ENCODE assay signal across 7 mouse cellular contexts in genomic region chr3:94953764-94954616, GRCm38 (mm10). TPM values are rescaled to one million over a fixed set of nuclear protein-coding genes. Genes with fewer than 3 reads are reported as not detected.
DNase-seq lines count a peak whose midpoint lies in the region; ATAC-seq lines count a peak whose summit lies in the region.

TSS of gene Rfx5 (plus strand) at chr3:94954075.

- peak within 1 kb of the TSS; percentile 68 for H3K9ac ChIP-seq in embryonic facial prominence, embryonic 11.5 days (replicated peaks; ENCODE audit: low read length)
- H3K9ac ChIP-seq in midbrain, embryonic 13.5 days (replicated peaks): peak within 1 kb of the TSS; percentile 83

- no peaks in the 10 kb centered on the region for H3K27me3 ChIP-seq in embryonic facial prominence, embryonic 11.5 days (ENCODE audit: control insufficient read depth, insufficient read depth, low read length)
- no peaks in the 10 kb centered on the region for H3K27me3 ChIP-seq in limb, embryonic 10.5 days (ENCODE audit: low read depth, poor library complexity, severe bottlenecking)
- no peaks in the 10 kb centered on the region; the same call in 1 of the 2 replicates for H3K27me3 ChIP-seq in midbrain, embryonic 13.5 days

- peaks cover 10% of the 10 kb centered on the region for H3K36me3 ChIP-seq in embryonic facial prominence, embryonic 11.5 days (replicated peaks; ENCODE audit: control insufficient read depth, insufficient read depth, low read depth, low read length)
- H3K36me3 ChIP-seq in limb, embryonic 10.5 days: peaks cover 44% of the 10 kb centered on the region
- peaks cover 36% of the 10 kb centered on the region for H3K36me3 ChIP-seq in midbrain, embryonic 13.5 days

- H3K4me1 ChIP-seq in embryonic facial prominence, embryonic 11.5 days (ENCODE audit: control insufficient read depth, insufficient read depth, low read length): no peaks in the 10 kb centered on the region
- peaks cover 16% of the 10 kb centered on the region for H3K4me1 ChIP-seq in limb, embryonic 10.5 days
- peaks cover 26% of the 10 kb centered on the region for H3K4me1 ChIP-seq in midbrain, embryonic 13.5 days (replicated peaks)

- peak within 1 kb of the TSS; percentile 49 for H3K4me2 ChIP-seq in embryonic facial prominence, embryonic 11.5 days (ENCODE audit: low read depth, low read length)
- peak within 1 kb of the TSS; percentile 64 for H3K4me2 ChIP-seq in midbrain, embryonic 13.5 days (replicated peaks)

- H3K9me3 ChIP-seq in embryonic facial prominence, embryonic 11.5 days (replicated peaks; ENCODE audit: control insufficient read depth, low read length): no peaks in the 10 kb centered on the region
- no peaks in the 10 kb centered on the region for H3K9me3 ChIP-seq in limb, embryonic 10.5 days (replicated peaks)
- no peaks in the 10 kb centered on the region for H3K9me3 ChIP-seq in midbrain, embryonic 13.5 days

- H3K27ac ChIP-seq in embryonic facial prominence, embryonic 11.5 days (replicated peaks; ENCODE audit: low read depth, low read length): peak within 1 kb of the TSS; percentile 85
- H3K27ac ChIP-seq in limb, embryonic 10.5 days: peak within 1 kb of the TSS; percentile 98
- peak within 1 kb of the TSS; percentile 97 for H3K27ac ChIP-seq in midbrain, embryonic 13.5 days

- ATAC-seq in embryonic facial prominence, embryonic 11.5 days (replicated peaks; ENCODE audit: insufficient number of reproducible peaks, low FRiP score, low TSS enrichment, low read depth): peak; percentile 97
- ATAC-seq in granulocyte monocyte progenitor cell, adult 5-6 weeks (replicated peaks; ENCODE audit: poor library complexity, severe bottlenecking): peak; percentile 90
- peak; percentile 97 for ATAC-seq in midbrain, embryonic 13.5 days

- DNase-seq in adrenal gland, postnatal 14 days: peak; percentile 95
- peak; percentile 98 for DNase-seq in embryonic facial prominence, embryonic 11.5 days (ENCODE audit: low spot score)
- DNase-seq in kidney, adult 11 months: peak; percentile 97
- peak; percentile 90 for DNase-seq in limb, embryonic 10.5 days (ENCODE audit: low spot score)
- peak; percentile 82 for DNase-seq in spleen, adult 12 weeks (ENCODE audit: low spot score)

- H3K4me3 ChIP-seq in embryonic facial prominence, embryonic 11.5 days (ENCODE audit: low read depth, low read length): peak within 1 kb of the TSS; percentile 52
- H3K4me3 ChIP-seq in limb, embryonic 10.5 days: peak within 1 kb of the TSS; percentile 84
- peak within 1 kb of the TSS; percentile 67 for H3K4me3 ChIP-seq in midbrain, embryonic 13.5 days (replicated peaks)

- under 1% methylated on average over 50 of the region's 50 CpGs for WGBS in embryonic facial prominence, embryonic 11.5 days
- WGBS in limb, embryonic 10.5 days: under 1% methylated on average over 50 of the region's 50 CpGs
- under 1% methylated on average over 50 of the region's 50 CpGs for WGBS in midbrain, embryonic 13.5 days

RNA-seq across cellular contexts. Expression of gene Rfx5, which starts in this region (rescaled TPM):
- 22.4 and 26.9 TPM in 2 replicates for total RNA-seq in adrenal gland, postnatal 14 days (2021)
- polyA plus RNA-seq in embryonic facial prominence, embryonic 11.5 days (2014; fragmentation: Nextera tagmentation; extraction: Ambion mirVana): 10.8 and 12.5 TPM in 2 replicates
- 19.0 and 25.0 TPM in 2 replicates for total RNA-seq in granulocyte monocyte progenitor cell, adult 5-6 weeks (2014; fragmentation: Nextera tagmentation)
- total RNA-seq in granulocyte monocyte progenitor cell, adult 5-6 weeks (2017): 17.1 and 17.9 TPM in 2 replicates
- polyA plus RNA-seq in limb, embryonic 10.5 days (2016; fragmentation: Nextera tagmentation; extraction: Ambion mirVana): 6.7 and 10.8 TPM in 2 replicates
- polyA plus RNA-seq in midbrain, embryonic 13.5 days (2015; fragmentation: Nextera tagmentation; extraction: Ambion mirVana): 5.0 and 5.2 TPM in 2 replicates

Comparison
In these comparisons a context has a peak if more than half of its experiments do, and no peak if none do; other contexts are left out.
1. Peak in every context shown above with its lines: DNase-seq, ATAC-seq, H3K4me3 ChIP-seq and H3K27ac ChIP-seq.